Mouse (Mus musculus) ZHBTc4 (cell line): ENCODE data around the gene Olfr1175-ps.
A peak's percentile ranks its signal among the peaks of the same experiment; 100 is the strongest.

ENCODE experiments used
- DNase-seq: peaks from one replicate; pipeline ENCODE4 v3.0.0-alpha.2; 2011; ENCODE audit warnings: low read depth, low spot score

Gene Olfr1175-ps

GRCm38 (mm10) chr2:88327115-88327514 is at the start of gene Olfr1175-ps:
Gene Olfr1175-ps, minus strand, starts transcription at chr2:88327215.
- no peak for DNase-seq

GRCm38 (mm10) chr2:88356304-88356703 is 29.3 kb upstream of the Olfr1175-ps start:
- DNase-seq = peak; percentile 35

- no peak for DNase-seq
Observed at GRCm38 (mm10) chr2:88346392-88346791, 19.4 kb upstream of the Olfr1175-ps start, which contains the start of gene Olfr1177-ps. Gene Olfr1177-ps, minus strand, starts transcription at chr2:88346492.

DNA sequence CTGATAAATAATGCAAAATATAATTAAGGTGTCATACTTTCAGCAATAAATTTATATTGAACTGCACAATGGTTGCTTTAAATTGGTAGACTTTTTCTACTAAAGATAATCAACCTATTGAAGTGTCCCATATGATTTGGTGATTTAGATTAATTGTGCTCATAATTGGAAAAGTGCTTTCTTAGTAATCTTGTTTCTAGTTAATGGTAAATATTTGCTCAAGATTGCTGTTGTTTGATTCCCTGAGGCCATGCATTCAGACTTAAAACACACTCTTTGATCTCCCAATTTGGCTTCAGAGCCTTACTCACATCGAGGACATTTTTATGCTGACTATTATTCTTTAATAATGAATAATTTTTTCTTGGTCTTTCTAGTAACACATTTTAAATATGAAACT is 9.4 kb upstream of the Olfr1175-ps start, which contains the start of gene Olfr1176:
Gene Olfr1176, plus strand, starts transcription at position 301 of the 400 bp plus-strand sequence.
- DNase-seq = no peak

GRCm38 (mm10) chr2:88315035-88315434 is 12.0 kb downstream of the Olfr1175-ps start, which contains the start of gene Olfr1174-ps:
Gene Olfr1174-ps, minus strand, starts transcription at chr2:88315135.
- no peak for DNase-seq

DNA sequence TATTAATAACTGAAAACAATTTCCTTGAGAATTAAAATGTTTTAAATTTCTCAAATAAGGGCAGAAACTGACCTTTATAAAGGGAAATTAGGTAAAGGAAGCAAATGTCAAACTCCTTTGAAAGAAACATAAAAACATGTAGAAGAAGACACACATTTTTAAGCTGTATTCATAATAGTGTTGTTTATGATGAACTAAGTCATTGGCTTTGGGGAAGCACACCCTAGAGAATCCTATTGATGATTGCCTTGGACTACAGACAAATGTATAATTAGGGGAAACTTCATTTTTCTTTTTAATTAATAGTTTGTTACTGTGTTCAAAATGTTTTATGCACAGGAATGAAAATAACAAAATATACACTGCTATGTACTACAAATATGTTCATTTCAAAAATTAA is 47.2 kb downstream of the Olfr1175-ps start, which contains the start of gene Olfr1173:
Gene Olfr1173, minus strand, starts transcription at position 101 of the 400 bp plus-strand sequence.
- no peak for DNase-seq
